Mouse (Mus musculus): ENCODE data around the gene Atp8b5.

- no peak for TF ChIP-seq CTCF (conservative IDR thresholded peaks at IDR 0.05; ENCODE audit: low read length)
- TF ChIP-seq NANOG (IDR thresholded peaks at IDR 0.05; ENCODE audit: borderline replicate concordance, low read length): no peak
Measured at GRCm38 (mm10) chr4:43336176-43336575, 69.2 kb downstream of the Atp8b5 start.

All from E14TG2a.4 (cell line).